Mouse (Mus musculus) E14TG2a.4 (cell line): ENCODE results near the gene Fcor.

Source experiments
- H3K27me3 ChIP-seq: 2 replicates; pipeline ENCODE4 v1.6.1; 2014; ENCODE audit warnings: low read length, control low read depth; ENCODE audit not compliant: insufficient read depth
- H3K36me3 ChIP-seq: 2 replicates; pipeline ENCODE4 v1.6.1; 2014; ENCODE audit warnings: low read length, control low read depth; ENCODE audit not compliant: insufficient read depth
- H3K4me1 ChIP-seq: replicated peaks from 2 replicates; pipeline ENCODE4 v1.6.1; 2014; ENCODE audit warnings: low read depth, low read length, control low read depth
- H3K4me3 ChIP-seq: replicated peaks from 2 replicates; pipeline ENCODE4 v1.5.1; 2014; ENCODE audit warnings: mild to moderate bottlenecking, low read length
- H3K9me3 ChIP-seq: 2 replicates; pipeline ENCODE4 v1.6.1; 2014; ENCODE audit warnings: low read length, control low read depth
- CTCF ChIP-seq: conservative IDR thresholded peaks from 2 replicates; pipeline ENCODE4 v1.5.1; 2014; ENCODE audit warnings: low read length
- NANOG ChIP-seq: IDR thresholded peaks from 2 replicates; pipeline ENCODE4 v1.6.1; 2014; ENCODE audit warnings: borderline replicate concordance, low read length, mixed read lengths
- POU5F1 ChIP-seq: IDR thresholded peaks from 2 replicates; pipeline ENCODE4 v1.6.1; 2014; ENCODE audit warnings: low read length, borderline replicate concordance

Fcor gene

GRCm38 (mm10) chr8:3705711-3706110, 33.5 kb upstream of the Fcor start:
- Histone ChIP-seq H3K27me3 (no peaks in the 10 kb centered on the region), H3K36me3 (no peaks in the 10 kb centered on the region), H3K4me3 (no peak overlapping the region), H3K9me3 (peaks cover 31% of the 10 kb centered on the region), H3K4me1 (no peaks in the 10 kb centered on the region)
- TF ChIP-seq POU5F1 (no peak), CTCF (no peak), NANOG (no peak)

GRCm38 (mm10) chr8:3701491-3701890, 29.3 kb upstream of the Fcor start:
- Histone ChIP-seq H3K36me3 (no peaks in the 10 kb centered on the region), H3K27me3 (no peaks in the 10 kb centered on the region), H3K4me3 (no peak overlapping the region), H3K9me3 (peaks cover 70% of the 10 kb centered on the region), H3K4me1 (no peaks in the 10 kb centered on the region)
- TF ChIP-seq CTCF, result no peak
- TF ChIP-seq POU5F1, result no peak
- no peak for TF ChIP-seq NANOG

GRCm38 (mm10) chr8:3694121-3694520, 22.0 kb upstream of the Fcor start, which contains the start of gene Fcer2a:
Gene Fcer2a, minus strand, starts transcription at chr8:3694175.
- Histone ChIP-seq H3K27me3 (peaks cover 7% of the 10 kb centered on the region; the same call in 1 of the 2 replicates), H3K9me3 (peaks cover 81% of the 10 kb centered on the region), H3K4me1 (no peaks in the 10 kb centered on the region), H3K4me3 (no peak within 1 kb of the TSS), H3K36me3 (no peaks in the 10 kb centered on the region)
- no peak for TF ChIP-seq POU5F1
- no peak for TF ChIP-seq CTCF
- TF ChIP-seq NANOG, result no peak

GRCm38 (mm10) chr8:3690774-3691173, 18.6 kb upstream of the Fcor start:
- H3K4me1 ChIP-seq, result no peaks in the 10 kb centered on the region
- TF ChIP-seq POU5F1 (no peak), NANOG (no peak), CTCF (no peak)
- peaks cover 16% of the 10 kb centered on the region for H3K27me3 ChIP-seq
- H3K4me3 ChIP-seq, result no peak overlapping the region
- H3K36me3 ChIP-seq, result no peaks in the 10 kb centered on the region
- peaks cover 53% of the 10 kb centered on the region for H3K9me3 ChIP-seq

- TF ChIP-seq POU5F1 (peak; percentile 2; the same call in 1 of the 2 replicates), NANOG (no peak), CTCF (no peak)
Measured at GRCm38 (mm10) chr8:3687537-3687936, 15.4 kb upstream of the Fcor start.

GRCm38 (mm10) chr8:3685422-3685821, 13.3 kb upstream of the Fcor start:
- Histone ChIP-seq H3K27me3 (peaks cover 16% of the 10 kb centered on the region), H3K4me1 (no peaks in the 10 kb centered on the region; the same call in 1 of the 2 replicates), H3K36me3 (peaks cover 17% of the 10 kb centered on the region), H3K4me3 (no peak overlapping the region), H3K9me3 (peaks cover 9% of the 10 kb centered on the region; the same call in 1 of the 2 replicates)
- TF ChIP-seq POU5F1, result no peak
- TF ChIP-seq CTCF, result no peak
- no peak for TF ChIP-seq NANOG

More at GRCm38 (mm10) chr8:3687537-3687936, 15.4 kb upstream of the Fcor start:
- peaks cover 23% of the 10 kb centered on the region for H3K9me3 ChIP-seq
- H3K4me3 ChIP-seq, result no peak overlapping the region
- no peaks in the 10 kb centered on the region; the same call in 1 of the 2 replicates for H3K4me1 ChIP-seq
- H3K27me3 ChIP-seq, result peaks cover 16% of the 10 kb centered on the region
- 0 out of 2 replicates have a peak, but pooled peaks cover under 1% of the 10 kb centered on the region for H3K36me3 ChIP-seq

GRCm38 (mm10) chr8:3684530-3684929, 12.4 kb upstream of the Fcor start:
- H3K4me1 ChIP-seq, result peaks cover 7% of the 10 kb centered on the region
- no peak for TF ChIP-seq CTCF
- no peak for TF ChIP-seq NANOG
- TF ChIP-seq POU5F1, result no peak
- H3K4me3 ChIP-seq, result no peak overlapping the region
- peaks cover 10% of the 10 kb centered on the region for H3K27me3 ChIP-seq
- peaks cover 26% of the 10 kb centered on the region for H3K36me3 ChIP-seq
- peaks cover 6% of the 10 kb centered on the region; the same call in 1 of the 2 replicates for H3K9me3 ChIP-seq

- peaks cover 9% of the 10 kb centered on the region for H3K27me3 ChIP-seq
- H3K36me3 ChIP-seq, result peaks cover 33% of the 10 kb centered on the region
- H3K4me3 ChIP-seq, result no peak overlapping the region
- no peak for TF ChIP-seq NANOG
- no peak for TF ChIP-seq POU5F1
- TF ChIP-seq CTCF, result no peak
- no peaks in the 10 kb centered on the region for H3K9me3 ChIP-seq
- peaks cover 16% of the 10 kb centered on the region for H3K4me1 ChIP-seq
Measured at GRCm38 (mm10) chr8:3683408-3684176, 11.4 kb upstream of the Fcor start.

GRCm38 (mm10) chr8:3682435-3682834, 10.3 kb upstream of the Fcor start:
- Histone ChIP-seq H3K27me3 (peaks cover 5% of the 10 kb centered on the region; the same call in 1 of the 2 replicates), H3K36me3 (peaks cover 33% of the 10 kb centered on the region), H3K4me3 (no peak overlapping the region), H3K4me1 (peaks cover 27% of the 10 kb centered on the region), H3K9me3 (no peaks in the 10 kb centered on the region)
- TF ChIP-seq POU5F1, result no peak
- TF ChIP-seq NANOG, result no peak
- TF ChIP-seq CTCF, result no peak
